Mouse (Mus musculus): ENCODE measurements around the gene Ssu72. TPM values are rescaled to one million over a fixed set of nuclear protein-coding genes. Genes with fewer than 3 reads are reported as not detected.
A peak's percentile ranks its signal among the peaks of the same experiment; 100 is the strongest.

Gene Ssu72
- total RNA-seq, 1 experiment = 129 TPM

- Histone ChIP-seq H3K9ac (ENCODE audit: insufficient read depth, low read depth, low read length, poor library complexity, severe bottlenecking) (no peak overlapping the region), H3K9me3 (ENCODE audit: control insufficient read depth, insufficient read depth, low read depth, low read length) (no peaks in the 10 kb centered on the region), H3K4me3 (ENCODE audit: insufficient read depth in 1 of 2, low read depth in 1 of 2, low read length in 2 of 2, poor library complexity in 1 of 2, severe bottlenecking in 1 of 2) (no peak overlapping the region), H3K36me3 (ENCODE audit: control insufficient read depth, insufficient read depth, low read length, poor library complexity, severe bottlenecking) (peaks cover 76% of the 10 kb centered on the region), H3K4me1 (ENCODE audit: control insufficient read depth in 2 of 2, insufficient read depth in 2 of 2, low read length in 2 of 2, poor library complexity in 1 of 2) (no peaks in the 10 kb centered on the region), H3K27ac (ENCODE audit: insufficient read depth, low read depth, low read length, poor library complexity, severe bottlenecking) (no peak overlapping the region)
- in situ Hi-C loops (cut with MboI; ENCODE audit: low sequenced_read_pairs in 2 of 2, unreplicated experiment in 2 of 2) = no loop called here
- TF ChIP-seq MAFK (IDR thresholded peaks at IDR 0.05; ENCODE audit: insufficient read depth, low read depth, low read length) = no peak
- TF ChIP-seq ZC3H11A (IDR thresholded peaks at IDR 0.05; ENCODE audit: borderline replicate concordance, low read depth, low read length) = no peak
- TF ChIP-seq ZNF384 (IDR thresholded peaks at IDR 0.05; ENCODE audit: low read depth, low read length) = no peak
- DNase-seq (ENCODE audit: low read depth, low spot score) = no peak
Measured at GRCm38 (mm10) chr4:155746575-155747490, 42.2 kb downstream of the Ssu72 start.

- no peak for DNase-seq (ENCODE audit: low read depth, low spot score)
- in situ Hi-C loops (cut with MboI; ENCODE audit: low sequenced_read_pairs in 2 of 2, unreplicated experiment in 2 of 2) = no loop called here
- H3K9ac ChIP-seq (ENCODE audit: insufficient read depth, low read depth, low read length, poor library complexity, severe bottlenecking) = no peak overlapping the region
- H3K4me3 ChIP-seq (ENCODE audit: insufficient read depth in 1 of 2, low read depth in 1 of 2, low read length in 2 of 2, poor library complexity in 1 of 2, severe bottlenecking in 1 of 2) = no peak overlapping the region
- peaks cover 38% of the 10 kb centered on the region for H3K36me3 ChIP-seq (ENCODE audit: control insufficient read depth, insufficient read depth, low read length, poor library complexity, severe bottlenecking)
- H3K4me1 ChIP-seq (ENCODE audit: control insufficient read depth in 2 of 2, insufficient read depth in 2 of 2, low read length in 2 of 2, poor library complexity in 1 of 2) = peaks cover 2 to 3% of the 10 kb centered on the region in 2 experiments; a peak in 2 of 4 replicates
- TF ChIP-seq CHD2 (IDR thresholded peaks at IDR 0.05; ENCODE audit: low read depth, low read length) = no peak
- no peak for TF ChIP-seq ZNF384 (IDR thresholded peaks at IDR 0.05; ENCODE audit: low read depth, low read length)
- no peak for TF ChIP-seq MAFK (IDR thresholded peaks at IDR 0.05; ENCODE audit: insufficient read depth, low read depth, low read length)
- no peak for TF ChIP-seq ZC3H11A (IDR thresholded peaks at IDR 0.05; ENCODE audit: borderline replicate concordance, low read depth, low read length)
- TF ChIP-seq HCFC1 (IDR thresholded peaks at IDR 0.05; ENCODE audit: borderline replicate concordance, insufficient read depth, low read length) = no peak
- no peak overlapping the region for H3K27ac ChIP-seq (ENCODE audit: insufficient read depth, low read depth, low read length, poor library complexity, severe bottlenecking)
- H3K9me3 ChIP-seq (ENCODE audit: control insufficient read depth, insufficient read depth, low read depth, low read length) = no peaks in the 10 kb centered on the region
Measured at GRCm38 (mm10) chr4:155757011-155757410, 52.4 kb downstream of the Ssu72 start.

GRCm38 (mm10) chr4:155759862-155760612 lies 55.4 kb downstream of the Ssu72 start:
- H3K27ac ChIP-seq (ENCODE audit: insufficient read depth, low read depth, low read length, poor library complexity, severe bottlenecking) = no peak overlapping the region

GRCm38 (mm10) chr4:155760613-155761355 lies 56.2 kb downstream of the Ssu72 start, which contains the start of gene Atad3a:
TSS of gene Atad3a (minus strand) at chr4:155761093.
- DNase-seq (ENCODE audit: low read depth, low spot score) = peak; percentile 90
- Histone ChIP-seq H3K27ac (ENCODE audit: insufficient read depth, low read depth, low read length, poor library complexity, severe bottlenecking) (peak within 1 kb of the TSS; percentile 35; the same call in 1 of the 2 replicates), H3K4me1 (ENCODE audit: control insufficient read depth in 2 of 2, insufficient read depth in 2 of 2, low read length in 2 of 2, poor library complexity in 1 of 2) (peaks cover 2 to 3% of the 10 kb centered on the region in 2 experiments; a peak in 3 of 4 replicates), H3K9me3 (ENCODE audit: control insufficient read depth, insufficient read depth, low read depth, low read length) (no peaks in the 10 kb centered on the region), H3K36me3 (ENCODE audit: control insufficient read depth, insufficient read depth, low read length, poor library complexity, severe bottlenecking) (peaks cover 13% of the 10 kb centered on the region), H3K9ac (ENCODE audit: insufficient read depth, low read depth, low read length, poor library complexity, severe bottlenecking) (peak within 1 kb of the TSS; percentile 93), H3K4me3 (ENCODE audit: insufficient read depth in 1 of 2, low read depth in 1 of 2, low read length in 2 of 2, poor library complexity in 1 of 2, severe bottlenecking in 1 of 2) (peak within 1 kb of the TSS; percentile 76 to 88)
- in situ Hi-C loops (cut with MboI; ENCODE audit: low sequenced_read_pairs in 2 of 2, unreplicated experiment in 2 of 2) = no loop called here
- no peak for TF ChIP-seq MAFK (IDR thresholded peaks at IDR 0.05; ENCODE audit: insufficient read depth, low read depth, low read length)
- peak; percentile 98 for TF ChIP-seq ZNF384 (IDR thresholded peaks at IDR 0.05; ENCODE audit: low read depth, low read length)
- TF ChIP-seq CHD2 (IDR thresholded peaks at IDR 0.05; ENCODE audit: low read depth, low read length) = 0 out of 2 replicates have a peak, but pooled peaks have one; percentile 29
- peak; percentile 52; the same call in 1 of the 2 replicates for TF ChIP-seq HCFC1 (IDR thresholded peaks at IDR 0.05; ENCODE audit: borderline replicate concordance, insufficient read depth, low read length)
- no peak for TF ChIP-seq ZC3H11A (IDR thresholded peaks at IDR 0.05; ENCODE audit: borderline replicate concordance, low read depth, low read length)

More at GRCm38 (mm10) chr4:155759862-155760612, 55.4 kb downstream of the Ssu72 start:
- H3K36me3 ChIP-seq (ENCODE audit: control insufficient read depth, insufficient read depth, low read length, poor library complexity, severe bottlenecking) = peaks cover 20% of the 10 kb centered on the region
- peaks cover 2 to 3% of the 10 kb centered on the region in 2 experiments; a peak in 3 of 4 replicates for H3K4me1 ChIP-seq (ENCODE audit: control insufficient read depth in 2 of 2, insufficient read depth in 2 of 2, low read length in 2 of 2, poor library complexity in 1 of 2)
- TF ChIP-seq CHD2 (IDR thresholded peaks at IDR 0.05; ENCODE audit: low read depth, low read length) (no peak), ZNF384 (IDR thresholded peaks at IDR 0.05; ENCODE audit: low read depth, low read length) (no peak), HCFC1 (IDR thresholded peaks at IDR 0.05; ENCODE audit: borderline replicate concordance, insufficient read depth, low read length) (no peak), ZC3H11A (IDR thresholded peaks at IDR 0.05; ENCODE audit: borderline replicate concordance, low read depth, low read length) (no peak), MAFK (IDR thresholded peaks at IDR 0.05; ENCODE audit: insufficient read depth, low read depth, low read length) (no peak)
- H3K4me3 ChIP-seq (ENCODE audit: insufficient read depth in 1 of 2, low read depth in 1 of 2, low read length in 2 of 2, poor library complexity in 1 of 2, severe bottlenecking in 1 of 2) = peak overlapping the region; percentile 76 to 88
- in situ Hi-C loops (cut with MboI; ENCODE audit: low sequenced_read_pairs in 2 of 2, unreplicated experiment in 2 of 2) = no loop called here
- H3K9ac ChIP-seq (ENCODE audit: insufficient read depth, low read depth, low read length, poor library complexity, severe bottlenecking) = peak overlapping the region; percentile 93
- no peak for DNase-seq (ENCODE audit: low read depth, low spot score)
- no peaks in the 10 kb centered on the region for H3K9me3 ChIP-seq (ENCODE audit: control insufficient read depth, insufficient read depth, low read depth, low read length)

Data from ES-E14 (cell line).